Mouse (Mus musculus): ENCODE measurements at regions not wholly inside any gene's neighbourhood (a gene's known extent, or its start where the extent isn't known, plus 50 kb on each side); places are given as distances from the start of the nearest gene placed in this dataset.

- peaks cover 14% of the 10 kb centered on the region for H3K4me1 ChIP-seq (replicated peaks)
- no peak overlapping the region for H3K4me3 ChIP-seq
- H3K9ac ChIP-seq: no peak overlapping the region
- ATAC-seq (ENCODE audit: insufficient number of reproducible peaks, low FRiP score): peak; percentile 75; the same call in 1 of the 2 replicates
- peak overlapping the region; percentile 55 for H3K4me2 ChIP-seq
- H3K9me3 ChIP-seq (replicated peaks): 0 out of 2 replicates have a peak, but pooled peaks cover 2% of the 10 kb centered on the region
- no peak overlapping the region for H3K27ac ChIP-seq (ENCODE audit: poor library complexity, severe bottlenecking)
- H3K36me3 ChIP-seq: no peaks in the 10 kb centered on the region
- no peaks in the 10 kb centered on the region for H3K27me3 ChIP-seq (replicated peaks)
- WGBS: 15% methylated on average over 7 of the region's 7 CpGs
These were observed 145.7 kb upstream of the Pgrmc2 start for GRCm38 (mm10) chr3:41228536-41228935.

- no peaks in the 10 kb centered on the region for H3K36me3 ChIP-seq
- no peak overlapping the region for H3K4me2 ChIP-seq
- H3K9ac ChIP-seq: no peak overlapping the region
- no peaks in the 10 kb centered on the region for H3K27me3 ChIP-seq (replicated peaks)
- H3K4me1 ChIP-seq (replicated peaks): no peaks in the 10 kb centered on the region
- no peak overlapping the region for H3K27ac ChIP-seq (ENCODE audit: poor library complexity, severe bottlenecking)
- H3K9me3 ChIP-seq (replicated peaks): 0 out of 2 replicates have a peak, but pooled peaks cover 4% of the 10 kb centered on the region
- no peak overlapping the region for H3K4me3 ChIP-seq
- ATAC-seq (ENCODE audit: insufficient number of reproducible peaks, low FRiP score): no peak
These were observed 137.9 kb upstream of the Pgrmc2 start for GRCm38 (mm10) chr3:41220746-41221145.

DNA sequence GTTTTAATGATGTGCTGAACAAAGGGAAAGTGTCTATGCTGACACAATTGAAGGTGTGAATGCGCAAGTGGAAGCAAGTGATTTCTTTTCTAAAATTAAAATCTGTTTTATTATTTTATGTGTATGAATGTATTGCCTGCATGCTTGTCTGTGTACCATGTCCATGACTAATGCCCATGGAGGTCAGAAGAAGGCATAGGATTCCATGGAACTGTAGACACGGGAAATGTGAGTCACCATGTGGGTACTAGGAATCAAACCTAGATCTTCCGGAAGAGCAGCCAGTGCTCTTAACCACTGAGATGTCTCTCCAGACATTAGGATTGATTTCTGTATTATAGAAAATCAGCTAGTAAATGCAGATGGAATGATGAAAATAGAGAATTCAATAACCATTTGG, 134.9 kb upstream of the Pgrmc2 start:
- no peak overlapping the region for H3K27ac ChIP-seq (ENCODE audit: poor library complexity, severe bottlenecking)
- ATAC-seq (ENCODE audit: insufficient number of reproducible peaks, low FRiP score): no peak
- no peaks in the 10 kb centered on the region for H3K36me3 ChIP-seq
- WGBS: 88% methylated on average over 3 of the region's 3 CpGs
- no peak overlapping the region for H3K4me3 ChIP-seq
- no peaks in the 10 kb centered on the region for H3K4me1 ChIP-seq (replicated peaks)
- H3K4me2 ChIP-seq: no peak overlapping the region
- no peak overlapping the region for H3K9ac ChIP-seq
- 0 out of 2 replicates have a peak, but pooled peaks cover 2% of the 10 kb centered on the region for H3K9me3 ChIP-seq (replicated peaks)
- no peaks in the 10 kb centered on the region for H3K27me3 ChIP-seq (replicated peaks)

- WGBS: 71% methylated on average over 2 of the region's 2 CpGs
These were observed 130.7 kb upstream of the Pgrmc2 start for GRCm38 (mm10) chr3:41213533-41213932.

GRCm38 (mm10) chr3:41210333-41210732, 127.5 kb upstream of the Pgrmc2 start:
- Histone ChIP-seq H3K9ac (no peak overlapping the region), H3K36me3 (no peaks in the 10 kb centered on the region), H3K4me1 (replicated peaks) (no peaks in the 10 kb centered on the region), H3K27me3 (replicated peaks) (no peaks in the 10 kb centered on the region), H3K27ac (ENCODE audit: poor library complexity, severe bottlenecking) (no peak overlapping the region), H3K4me3 (no peak overlapping the region), H3K9me3 (replicated peaks) (no peaks in the 10 kb centered on the region), H3K4me2 (no peak overlapping the region)
- no peak for ATAC-seq (ENCODE audit: insufficient number of reproducible peaks, low FRiP score)
- WGBS: 74% methylated on average over 7 of the region's 7 CpGs

More at GRCm38 (mm10) chr3:41213533-41213932, 130.7 kb upstream of the Pgrmc2 start:
- no peak for ATAC-seq (ENCODE audit: insufficient number of reproducible peaks, low FRiP score)
- H3K4me3 ChIP-seq: no peak overlapping the region
- no peaks in the 10 kb centered on the region for H3K36me3 ChIP-seq
- no peak overlapping the region for H3K4me2 ChIP-seq
- H3K27me3 ChIP-seq (replicated peaks): no peaks in the 10 kb centered on the region
- 0 out of 2 replicates have a peak, but pooled peaks cover 2% of the 10 kb centered on the region for H3K9me3 ChIP-seq (replicated peaks)
- H3K9ac ChIP-seq: no peak overlapping the region
- no peak overlapping the region for H3K27ac ChIP-seq (ENCODE audit: poor library complexity, severe bottlenecking)
- H3K4me1 ChIP-seq (replicated peaks): no peaks in the 10 kb centered on the region

GRCm38 (mm10) chr3:41202895-41203294, 120.0 kb upstream of the Pgrmc2 start:
- H3K4me2 ChIP-seq: no peak overlapping the region
- WGBS: 81% methylated on average over 13 of the region's 13 CpGs

GRCm38 (mm10) chr3:41201782-41202181, 118.9 kb upstream of the Pgrmc2 start:
- Histone ChIP-seq H3K27me3 (replicated peaks) (no peaks in the 10 kb centered on the region), H3K36me3 (no peaks in the 10 kb centered on the region), H3K9ac (no peak overlapping the region), H3K4me1 (replicated peaks) (peaks cover 21% of the 10 kb centered on the region), H3K27ac (ENCODE audit: poor library complexity, severe bottlenecking) (no peak overlapping the region), H3K4me2 (no peak overlapping the region), H3K9me3 (replicated peaks) (no peaks in the 10 kb centered on the region), H3K4me3 (no peak overlapping the region)
- WGBS: 35% methylated on average over 4 of the region's 4 CpGs
- no peak for ATAC-seq (ENCODE audit: insufficient number of reproducible peaks, low FRiP score)

More at GRCm38 (mm10) chr3:41202895-41203294, 120.0 kb upstream of the Pgrmc2 start:
- H3K36me3 ChIP-seq: no peaks in the 10 kb centered on the region
- H3K27ac ChIP-seq (ENCODE audit: poor library complexity, severe bottlenecking): no peak overlapping the region
- peaks cover 15% of the 10 kb centered on the region for H3K4me1 ChIP-seq (replicated peaks)
- H3K9me3 ChIP-seq (replicated peaks): no peaks in the 10 kb centered on the region
- H3K9ac ChIP-seq: no peak overlapping the region
- ATAC-seq (ENCODE audit: insufficient number of reproducible peaks, low FRiP score): no peak
- no peak overlapping the region for H3K4me3 ChIP-seq
- no peaks in the 10 kb centered on the region for H3K27me3 ChIP-seq (replicated peaks)

DNA sequence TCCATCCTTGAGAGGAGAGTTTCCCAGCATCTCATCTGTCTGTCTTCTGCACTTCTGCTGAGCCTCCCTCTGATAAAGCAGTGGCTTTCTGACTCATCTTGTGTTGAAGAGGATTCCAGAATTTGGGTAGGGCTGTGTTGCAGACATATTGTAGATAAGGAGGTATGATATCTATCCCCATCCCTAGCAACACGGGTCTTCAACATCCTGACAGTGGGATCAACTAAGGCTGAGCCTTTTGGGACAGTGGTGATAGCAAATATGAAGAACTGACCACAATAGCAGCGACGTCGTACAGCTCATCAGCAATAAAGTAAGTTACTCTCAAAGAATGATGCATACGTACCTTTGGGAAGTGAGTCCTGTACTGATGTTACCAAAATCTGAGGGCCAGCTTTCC, 117.2 kb upstream of the Pgrmc2 start:
- H3K4me3 ChIP-seq: no peak overlapping the region
- H3K4me1 ChIP-seq (replicated peaks): peaks cover 29% of the 10 kb centered on the region
- no peaks in the 10 kb centered on the region for H3K9me3 ChIP-seq (replicated peaks)
- H3K27me3 ChIP-seq (replicated peaks): no peaks in the 10 kb centered on the region
- H3K4me2 ChIP-seq: no peak overlapping the region
- H3K27ac ChIP-seq (ENCODE audit: poor library complexity, severe bottlenecking): no peak overlapping the region
- ATAC-seq (ENCODE audit: insufficient number of reproducible peaks, low FRiP score): no peak
- 61% methylated on average over 5 of the region's 5 CpGs for WGBS
- no peaks in the 10 kb centered on the region for H3K36me3 ChIP-seq
- no peak overlapping the region for H3K9ac ChIP-seq

- ATAC-seq (ENCODE audit: insufficient number of reproducible peaks, low FRiP score): no peak
- no peaks in the 10 kb centered on the region for H3K36me3 ChIP-seq
- no peaks in the 10 kb centered on the region for H3K27me3 ChIP-seq (replicated peaks)
- H3K27ac ChIP-seq (ENCODE audit: poor library complexity, severe bottlenecking): peak overlapping the region; percentile 36
- H3K4me3 ChIP-seq: no peak overlapping the region
- H3K4me2 ChIP-seq: no peak overlapping the region
- WGBS: 68% methylated on average over 15 of the region's 15 CpGs
- H3K9ac ChIP-seq: no peak overlapping the region
- peaks cover 39% of the 10 kb centered on the region for H3K4me1 ChIP-seq (replicated peaks)
- no peaks in the 10 kb centered on the region for H3K9me3 ChIP-seq (replicated peaks)
These were observed 115.5 kb upstream of the Pgrmc2 start for GRCm38 (mm10) chr3:41198216-41198976.

- Histone ChIP-seq H3K27ac (ENCODE audit: poor library complexity, severe bottlenecking) (peak overlapping the region; percentile 26; the same call in 1 of the 2 replicates), H3K27me3 (replicated peaks) (no peaks in the 10 kb centered on the region), H3K4me2 (no peak overlapping the region), H3K9ac (no peak overlapping the region), H3K4me1 (replicated peaks) (peaks cover 39% of the 10 kb centered on the region), H3K4me3 (no peak overlapping the region), H3K9me3 (replicated peaks) (no peaks in the 10 kb centered on the region), H3K36me3 (no peaks in the 10 kb centered on the region)
- no peak for ATAC-seq (ENCODE audit: insufficient number of reproducible peaks, low FRiP score)
- 69% methylated on average over 7 of the region's 7 CpGs for WGBS
These were observed 112.5 kb upstream of the Pgrmc2 start for GRCm38 (mm10) chr3:41195113-41195975.
